Mouse (Mus musculus) small intestine, adult 2 months (tissue): Measurements from ENCODE around the gene Mns1.

ENCODE experiments used
- CTCF ChIP-seq: fragments of 200-500 bp; IDR thresholded peaks from 2 replicates; pipeline ENCODE4 v1.5.1; 2012; ENCODE audit warnings: low read depth, mild to moderate bottlenecking, control low read depth, inconsistent platforms, low read length, moderate library complexity, mixed read lengths; ENCODE audit not compliant: insufficient replicate concordance, insufficient read length; ENCODE audit errors: extremely low read depth
- POLR2A ChIP-seq: fragments of 200-500 bp; IDR thresholded peaks from 2 replicates; pipeline ENCODE4 v1.6.1; 2012; ENCODE audit warnings: low read depth, mild to moderate bottlenecking, control low read depth, inconsistent platforms, low read length, moderate library complexity

- TF ChIP-seq POLR2A, result no peak
- no peak for TF ChIP-seq CTCF
Observed at GRCm38 (mm10) chr9:72438749-72439148, 938 bp downstream of the Mns1 start.
